Mouse (Mus musculus) embryonic facial prominence, embryonic 13.5 days (tissue): ENCODE results near the gene Cd209a. TPM values are rescaled to one million over a fixed set of nuclear protein-coding genes. Genes with fewer than 3 reads are reported as not detected.
"Not testable (repeated sequence)": the region's sequence is repeated elsewhere in the genome, so short reads cannot be mapped to it uniquely, and the experiment has no call there.

Experiments used
- ATAC-seq: fragments of 200-750 bp; cut with Nextera tagmentation; 2 replicates; pipeline ENCODE4 v1.8.0; 2017; ENCODE audit warnings: low read depth; ENCODE audit not compliant: insufficient number of reproducible peaks, insufficient read depth, low FRiP score, low TSS enrichment
- H3K27ac ChIP-seq: fragments of 300-500 bp; sonication (generic); 2 replicates; pipeline ENCODE4 v1.5.1; 2015; ENCODE audit warnings: moderate library complexity, mild to moderate bottlenecking, inconsistent platforms
- H3K27me3 ChIP-seq: fragments of 300-500 bp; sonication (generic); 2 replicates; pipeline ENCODE4 v1.6.1; 2015; ENCODE audit warnings: mild to moderate bottlenecking, inconsistent platforms
- H3K36me3 ChIP-seq: fragments of 300-500 bp; sonication (generic); 2 replicates; pipeline ENCODE4 v1.6.1; 2015; ENCODE audit warnings: mild to moderate bottlenecking, inconsistent platforms
- H3K4me1 ChIP-seq: fragments of 300-500 bp; sonication (generic); 2 replicates; pipeline ENCODE4 v1.6.1; 2015; ENCODE audit warnings: inconsistent platforms
- H3K4me2 ChIP-seq: fragments of 300-500 bp; sonication (generic); 2 replicates; pipeline ENCODE4 v1.6.1; 2015; ENCODE audit warnings: moderate library complexity, mild to moderate bottlenecking, inconsistent platforms
- H3K4me3 ChIP-seq: fragments of 300-500 bp; sonication (generic); 2 replicates; pipeline ENCODE4 v1.5.1; 2015; ENCODE audit warnings: mild to moderate bottlenecking, inconsistent platforms
- H3K9ac ChIP-seq: fragments of 300-500 bp; sonication (generic); 2 replicates; pipeline ENCODE4 v1.6.1; 2015; ENCODE audit warnings: mild to moderate bottlenecking, inconsistent platforms
- H3K9me3 ChIP-seq: fragments of 300-500 bp; sonication (generic); 2 replicates; pipeline ENCODE4 v1.6.1; 2016; ENCODE audit warnings: inconsistent platforms
- WGBS: fragments of 180-500 bp; shearing (Covaris S2); methylation state at CpG from one replicate; pipeline ENCODE4 v1.1.7; 2015; ENCODE audit warnings: mixed read lengths; 5-methylcytosine and 5-hydroxymethylcytosine counted together
- polyA plus RNA-seq: library from polyadenylated mRNA; unstranded; fragments of >200 nt; fragmentation: Nextera tagmentation; extraction: Ambion mirVana; gene quantifications from 2 replicates; pipeline ENCODE4 v1.2.1, GENCODE M21; 2015

The Cd209a gene
- polyA plus RNA-seq, result 0.22 TPM in 1 of 2 replicates, not detected in the other

GRCm38 (mm10) chr8:3748761-3749160 lies at the start of gene Cd209a:
Cd209a (minus strand) TSS chr8:3748984.
- H3K4me2 ChIP-seq, result no peak within 1 kb of the TSS
- no peaks in the 10 kb centered on the region for H3K4me1 ChIP-seq
- no peaks in the 10 kb centered on the region for H3K36me3 ChIP-seq
- no peaks in the 10 kb centered on the region for H3K27me3 ChIP-seq
- H3K9ac ChIP-seq, result no peak within 1 kb of the TSS
- no peak within 1 kb of the TSS for H3K4me3 ChIP-seq
- 85% methylated on average over 4 of the region's 4 CpGs for WGBS
- peaks cover 5% of the 10 kb centered on the region; the same call in 1 of the 2 replicates for H3K9me3 ChIP-seq
- H3K27ac ChIP-seq, result no peak within 1 kb of the TSS
- ATAC-seq, result no peak

GRCm38 (mm10) chr8:3768641-3769040 lies 19.9 kb upstream of the Cd209a start:
- not testable (repeated sequence) for H3K4me3 ChIP-seq, H3K4me1 ChIP-seq
- 85% methylated on average over 5 of the region's 5 CpGs for WGBS

GRCm38 (mm10) chr8:3754261-3754850 lies 5.6 kb upstream of the Cd209a start:
- Histone ChIP-seq H3K4me1 (no peaks in the 10 kb centered on the region), H3K4me3 (no peak overlapping the region), H3K27me3 (no peaks in the 10 kb centered on the region), H3K36me3 (no peaks in the 10 kb centered on the region), H3K27ac (no peak overlapping the region), H3K9ac (no peak overlapping the region), H3K9me3 (peaks cover 8% of the 10 kb centered on the region), H3K4me2 (no peak overlapping the region)
- WGBS, result 65% methylated on average over 18 of the region's 18 CpGs
- ATAC-seq, result peak; percentile 99

More at GRCm38 (mm10) chr8:3768641-3769040, 19.9 kb upstream of the Cd209a start:
- H3K9me3 ChIP-seq, H3K27ac ChIP-seq, H3K4me2 ChIP-seq, H3K9ac ChIP-seq, ATAC-seq, H3K27me3 ChIP-seq, H3K36me3 ChIP-seq: not testable (repeated sequence)

- Histone ChIP-seq H3K36me3 (no peaks in the 10 kb centered on the region), H3K9me3 (no peaks in the 10 kb centered on the region), H3K4me2 (no peak overlapping the region), H3K4me3 (no peak overlapping the region), H3K27me3 (no peaks in the 10 kb centered on the region), H3K4me1 (no peaks in the 10 kb centered on the region), H3K9ac (no peak overlapping the region), H3K27ac (no peak overlapping the region)
- ATAC-seq, result no peak
- 88% methylated on average over 2 of the region's 2 CpGs for WGBS
Measured at GRCm38 (mm10) chr8:3736947-3737346, 11.8 kb downstream of the Cd209a start.

GRCm38 (mm10) chr8:3735599-3735998 lies 13.2 kb downstream of the Cd209a start:
- 78% methylated on average over 2 of the region's 2 CpGs for WGBS
- no peak overlapping the region for H3K27ac ChIP-seq

GRCm38 (mm10) chr8:3734084-3734483 lies 14.7 kb downstream of the Cd209a start:
- ATAC-seq, result no peak
- H3K27me3 ChIP-seq, result no peaks in the 10 kb centered on the region
- H3K9ac ChIP-seq, result no peak overlapping the region
- no peaks in the 10 kb centered on the region for H3K36me3 ChIP-seq
- no peaks in the 10 kb centered on the region for H3K9me3 ChIP-seq
- no peak overlapping the region for H3K27ac ChIP-seq
- H3K4me2 ChIP-seq, result no peak overlapping the region
- H3K4me3 ChIP-seq, result no peak overlapping the region
- no peaks in the 10 kb centered on the region for H3K4me1 ChIP-seq
- 53% methylated on average over 1 of the region's 1 CpGs for WGBS

More at GRCm38 (mm10) chr8:3735599-3735998, 13.2 kb downstream of the Cd209a start:
- no peaks in the 10 kb centered on the region for H3K27me3 ChIP-seq
- no peak overlapping the region for H3K4me2 ChIP-seq
- H3K36me3 ChIP-seq, result no peaks in the 10 kb centered on the region
- H3K9ac ChIP-seq, result no peak overlapping the region
- no peak overlapping the region for H3K4me3 ChIP-seq
- no peaks in the 10 kb centered on the region for H3K9me3 ChIP-seq
- ATAC-seq, result no peak
- no peaks in the 10 kb centered on the region for H3K4me1 ChIP-seq

GRCm38 (mm10) chr8:3721041-3721440 lies 27.7 kb downstream of the Cd209a start:
- Histone ChIP-seq H3K4me2 (no peak overlapping the region), H3K27me3 (no peaks in the 10 kb centered on the region), H3K9ac (no peak overlapping the region), H3K4me3 (no peak overlapping the region), H3K27ac (no peak overlapping the region), H3K4me1 (no peaks in the 10 kb centered on the region), H3K36me3 (no peaks in the 10 kb centered on the region), H3K9me3 (no peaks in the 10 kb centered on the region)
- ATAC-seq, result no peak
- 47% methylated on average over 1 of the region's 1 CpGs for WGBS

GRCm38 (mm10) chr8:3720551-3720950 lies 28.2 kb downstream of the Cd209a start, which contains the start of gene Clec4g:
Clec4g (minus strand) TSS chr8:3720651.
- H3K4me3 ChIP-seq, result no peak within 1 kb of the TSS
- H3K9ac ChIP-seq, result no peak within 1 kb of the TSS
- H3K4me2 ChIP-seq, result no peak within 1 kb of the TSS
- no peak for ATAC-seq
- H3K36me3 ChIP-seq, result no peaks in the 10 kb centered on the region
- H3K9me3 ChIP-seq, result no peaks in the 10 kb centered on the region
- H3K4me1 ChIP-seq, result no peaks in the 10 kb centered on the region
- WGBS, result 73% methylated on average over 5 of the region's 5 CpGs
- H3K27me3 ChIP-seq, result no peaks in the 10 kb centered on the region
- H3K27ac ChIP-seq, result no peak within 1 kb of the TSS

- ATAC-seq, result no peak
- H3K9me3 ChIP-seq, result no peaks in the 10 kb centered on the region
- H3K9ac ChIP-seq, result no peak overlapping the region
- H3K4me3 ChIP-seq, result no peak overlapping the region
- H3K36me3 ChIP-seq, result no peaks in the 10 kb centered on the region
- H3K4me2 ChIP-seq, result no peak overlapping the region
- no peaks in the 10 kb centered on the region for H3K4me1 ChIP-seq
- no peaks in the 10 kb centered on the region for H3K27me3 ChIP-seq
- H3K27ac ChIP-seq, result no peak overlapping the region
- WGBS, result 17% methylated on average over 14 of the region's 14 CpGs
Measured at GRCm38 (mm10) chr8:3718559-3718958, 30.2 kb downstream of the Cd209a start.

- Histone ChIP-seq H3K9me3 (no peaks in the 10 kb centered on the region), H3K9ac (no peak overlapping the region), H3K4me3 (no peak overlapping the region), H3K27ac (no peak overlapping the region), H3K27me3 (no peaks in the 10 kb centered on the region), H3K4me1 (no peaks in the 10 kb centered on the region), H3K36me3 (no peaks in the 10 kb centered on the region), H3K4me2 (no peak overlapping the region)
- ATAC-seq, result no peak
- 86% methylated on average over 12 of the region's 12 CpGs for WGBS
Measured at GRCm38 (mm10) chr8:3717321-3717954, 31.3 kb downstream of the Cd209a start.

- H3K4me3 ChIP-seq, result no peak overlapping the region
- H3K4me1 ChIP-seq, result no peaks in the 10 kb centered on the region
- H3K36me3 ChIP-seq, result no peaks in the 10 kb centered on the region
- 54% methylated on average over 2 of the region's 2 CpGs for WGBS
- no peaks in the 10 kb centered on the region for H3K27me3 ChIP-seq
- no peak overlapping the region for H3K27ac ChIP-seq
- no peak overlapping the region for H3K4me2 ChIP-seq
- no peaks in the 10 kb centered on the region for H3K9me3 ChIP-seq
- ATAC-seq, result no peak
- no peak overlapping the region for H3K9ac ChIP-seq
Measured at GRCm38 (mm10) chr8:3711646-3712045, 37.1 kb downstream of the Cd209a start.

- WGBS, result 70% methylated on average over 3 of the region's 3 CpGs
- H3K27ac ChIP-seq, result no peak overlapping the region
- H3K9ac ChIP-seq, result no peak overlapping the region
- no peaks in the 10 kb centered on the region for H3K4me1 ChIP-seq
- no peaks in the 10 kb centered on the region for H3K27me3 ChIP-seq
- ATAC-seq, result no peak
- H3K36me3 ChIP-seq, result no peaks in the 10 kb centered on the region
- no peak overlapping the region for H3K4me2 ChIP-seq
- H3K9me3 ChIP-seq, result no peaks in the 10 kb centered on the region
- H3K4me3 ChIP-seq, result no peak overlapping the region
Measured at GRCm38 (mm10) chr8:3710312-3710711, 38.5 kb downstream of the Cd209a start.
